Mouse (Mus musculus) embryonic facial prominence, embryonic 14.5 days (tissue): Measurements from ENCODE around the gene Rarres2. TPM values are rescaled to one million over a fixed set of nuclear protein-coding genes. Genes with fewer than 3 reads are reported as not detected.
A peak's percentile ranks its signal among the peaks of the same experiment; 100 is the strongest.

Experiments used
- ATAC-seq: fragments of 200-750 bp; cut with Nextera tagmentation; 2 replicates; pipeline ENCODE4 v1.8.0; 2017; ENCODE audit warnings: low read depth, moderate number of reproducible peaks, moderate TSS enrichment
- DNase-seq: peaks from one replicate; pipeline ENCODE4 v3.0.0-alpha.2; 2015; ENCODE audit warnings: low spot score
- H3K27ac ChIP-seq: fragments of 300-500 bp; sonication (generic); replicated peaks from 2 replicates; pipeline ENCODE4 v1.5.1; 2014; ENCODE audit warnings: low read depth, mild to moderate bottlenecking, low read length, moderate library complexity
- H3K27me3 ChIP-seq: fragments of 300-500 bp; sonication (generic); replicated peaks from 2 replicates; pipeline ENCODE4 v1.6.1; 2014; ENCODE audit warnings: low read length; ENCODE audit not compliant: control insufficient read depth, insufficient read depth
- H3K36me3 ChIP-seq: fragments of 300-500 bp; sonication (generic); 2 replicates; pipeline ENCODE4 v1.6.1; 2014; ENCODE audit warnings: low read length, mixed read lengths; ENCODE audit not compliant: control insufficient read depth, insufficient read depth
- H3K4me1 ChIP-seq: fragments of 300-500 bp; sonication (generic); 2 replicates; pipeline ENCODE4 v1.6.1; 2014; ENCODE audit warnings: antibody characterized with exemption, low read length; ENCODE audit not compliant: control insufficient read depth, insufficient read depth
- H3K4me2 ChIP-seq: fragments of 300-500 bp; sonication (generic); 2 replicates; pipeline ENCODE4 v1.6.1; 2014; ENCODE audit warnings: low read depth, mild to moderate bottlenecking, low read length, moderate library complexity, mixed read lengths
- H3K4me3 ChIP-seq: fragments of 300-500 bp; sonication (generic); 2 replicates; pipeline ENCODE4 v1.5.1; 2014; ENCODE audit warnings: low read depth, mild to moderate bottlenecking, low read length
- H3K9ac ChIP-seq: fragments of 300-500 bp; sonication (generic); 2 replicates; pipeline ENCODE4 v1.6.1; 2014; ENCODE audit warnings: low read depth, mild to moderate bottlenecking, low read length, moderate library complexity, mixed read lengths
- H3K9me3 ChIP-seq: fragments of 300-500 bp; sonication (generic); 2 replicates; pipeline ENCODE4 v1.6.1; 2016; ENCODE audit warnings: low read length; ENCODE audit not compliant: control insufficient read depth
- WGBS: fragments of 180-500 bp; shearing (Covaris S2); extraction: QIAGEN DNeasy Blood & Tissue Kit; methylation state at CpG from one replicate; pipeline ENCODE4 v1.1.7; 2014; 5-methylcytosine and 5-hydroxymethylcytosine counted together
- polyA plus RNA-seq: library from polyadenylated mRNA; unstranded; fragments of >200 nt; fragmentation: Nextera tagmentation; extraction: Ambion mirVana; gene quantifications from 2 replicates; pipeline ENCODE4 v1.2.1, GENCODE M21; 2014

Rarres2 gene
- 21.9 and 29.1 TPM in 2 replicates for polyA plus RNA-seq

- no peaks in the 10 kb centered on the region for H3K9me3 ChIP-seq
- 18% methylated on average over 6 of the region's 6 CpGs for WGBS
- H3K36me3 ChIP-seq = no peaks in the 10 kb centered on the region
- no peak within 1 kb of the TSS for H3K4me3 ChIP-seq
- H3K4me1 ChIP-seq = peaks cover 10% of the 10 kb centered on the region
- ATAC-seq (peak; percentile 45; the same call in 1 of the 2 replicates), DNase-seq (peak; percentile 75)
- 0 out of 2 replicates have a peak within 1 kb of the TSS, but pooled peaks have one; percentile 12 for H3K4me2 ChIP-seq
- H3K9ac ChIP-seq = no peak within 1 kb of the TSS
- H3K27me3 ChIP-seq = no peaks in the 10 kb centered on the region
- peak within 1 kb of the TSS; percentile 46 for H3K27ac ChIP-seq
Observed at GRCm38 (mm10) chr6:48572572-48573061, at the start of gene Rarres2. Gene Rarres2 (minus strand): TSS chr6:48572789.

GRCm38 (mm10) chr6:48620031-48620430 is 47.4 kb upstream of the Rarres2 start:
- no peak overlapping the region for H3K4me2 ChIP-seq
- H3K4me3 ChIP-seq = no peak overlapping the region
- H3K9me3 ChIP-seq = no peaks in the 10 kb centered on the region
- H3K27me3 ChIP-seq = no peaks in the 10 kb centered on the region
- peaks cover 26% of the 10 kb centered on the region for H3K36me3 ChIP-seq
- ATAC-seq = no peak
- WGBS = 93% methylated on average over 23 of the region's 30 CpGs
- no peaks in the 10 kb centered on the region for H3K4me1 ChIP-seq
- DNase-seq = no peak
- H3K9ac ChIP-seq = no peak overlapping the region
- H3K27ac ChIP-seq = no peak overlapping the region

- 96% methylated on average over 5 of the region's 5 CpGs for WGBS
- no peak overlapping the region for H3K9ac ChIP-seq
- no peak overlapping the region for H3K27ac ChIP-seq
- H3K4me3 ChIP-seq = no peak overlapping the region
- DNase-seq = no peak
- H3K27me3 ChIP-seq = no peaks in the 10 kb centered on the region
- peaks cover 26% of the 10 kb centered on the region for H3K36me3 ChIP-seq
- ATAC-seq = no peak
- no peaks in the 10 kb centered on the region for H3K9me3 ChIP-seq
- no peaks in the 10 kb centered on the region for H3K4me1 ChIP-seq
- H3K4me2 ChIP-seq = no peak overlapping the region
Observed at GRCm38 (mm10) chr6:48614756-48615155, 42.2 kb upstream of the Rarres2 start.

GRCm38 (mm10) chr6:48613464-48613863 is 40.9 kb upstream of the Rarres2 start:
- no peak overlapping the region for H3K9ac ChIP-seq
- no peak overlapping the region for H3K27ac ChIP-seq
- H3K4me1 ChIP-seq = no peaks in the 10 kb centered on the region
- no peak for DNase-seq
- no peak overlapping the region for H3K4me3 ChIP-seq
- H3K36me3 ChIP-seq = peaks cover 15% of the 10 kb centered on the region; the same call in 1 of the 2 replicates
- WGBS = 80% methylated on average over 4 of the region's 4 CpGs
- H3K4me2 ChIP-seq = no peak overlapping the region
- no peaks in the 10 kb centered on the region for H3K27me3 ChIP-seq
- ATAC-seq = no peak
- H3K9me3 ChIP-seq = no peaks in the 10 kb centered on the region

- DNase-seq (no peak), ATAC-seq (no peak)
- Histone ChIP-seq H3K9ac (no peak overlapping the region; the same call in 1 of the 2 replicates), H3K4me1 (no peaks in the 10 kb centered on the region), H3K9me3 (no peaks in the 10 kb centered on the region), H3K36me3 (peaks cover 15% of the 10 kb centered on the region; the same call in 1 of the 2 replicates), H3K4me2 (no peak overlapping the region), H3K27me3 (no peaks in the 10 kb centered on the region), H3K27ac (no peak overlapping the region), H3K4me3 (no peak overlapping the region)
- WGBS = 65% methylated on average over 3 of the region's 3 CpGs
Observed at GRCm38 (mm10) chr6:48610657-48611056, 38.1 kb upstream of the Rarres2 start.

- Histone ChIP-seq H3K4me1 (no peaks in the 10 kb centered on the region), H3K36me3 (peaks cover 15% of the 10 kb centered on the region; the same call in 1 of the 2 replicates), H3K4me2 (no peak overlapping the region), H3K27me3 (no peaks in the 10 kb centered on the region), H3K4me3 (no peak overlapping the region), H3K9me3 (no peaks in the 10 kb centered on the region), H3K27ac (no peak overlapping the region), H3K9ac (no peak overlapping the region)
- ATAC-seq = no peak
- DNase-seq = no peak
- WGBS = 58% methylated on average over 7 of the region's 7 CpGs
Observed at GRCm38 (mm10) chr6:48609512-48609911, 36.9 kb upstream of the Rarres2 start.

- Histone ChIP-seq H3K4me3 (no peak overlapping the region), H3K27ac (no peak overlapping the region), H3K9me3 (no peaks in the 10 kb centered on the region), H3K9ac (no peak overlapping the region), H3K4me1 (no peaks in the 10 kb centered on the region), H3K36me3 (0 out of 2 replicates have a peak, but pooled peaks cover 3% of the 10 kb centered on the region), H3K27me3 (no peaks in the 10 kb centered on the region), H3K4me2 (no peak overlapping the region)
- ATAC-seq (no peak), DNase-seq (no peak)
- WGBS = 56% methylated on average over 2 of the region's 2 CpGs
Observed at GRCm38 (mm10) chr6:48608124-48608523, 35.5 kb upstream of the Rarres2 start.

- Histone ChIP-seq H3K36me3 (peaks cover 29% of the 10 kb centered on the region), H3K4me1 (peaks cover 6% of the 10 kb centered on the region), H3K9me3 (peaks cover 13% of the 10 kb centered on the region), H3K4me2 (peak overlapping the region; percentile 90), H3K27ac (peak overlapping the region; percentile 74), H3K27me3 (no peaks in the 10 kb centered on the region), H3K9ac (peak overlapping the region; percentile 81), H3K4me3 (peak overlapping the region; percentile 80)
- peak; percentile 76 for ATAC-seq
- WGBS = under 1% methylated on average over 21 of the region's 28 CpGs
- DNase-seq = peak; percentile 41
Observed at GRCm38 (mm10) chr6:48602080-48602741, 29.6 kb upstream of the Rarres2 start.
